Mouse (Mus musculus): ENCODE measurements around the gene Lhx2.
A peak's percentile ranks its signal among the peaks of the same experiment; 100 is the strongest.

Gene Lhx2

DNA sequence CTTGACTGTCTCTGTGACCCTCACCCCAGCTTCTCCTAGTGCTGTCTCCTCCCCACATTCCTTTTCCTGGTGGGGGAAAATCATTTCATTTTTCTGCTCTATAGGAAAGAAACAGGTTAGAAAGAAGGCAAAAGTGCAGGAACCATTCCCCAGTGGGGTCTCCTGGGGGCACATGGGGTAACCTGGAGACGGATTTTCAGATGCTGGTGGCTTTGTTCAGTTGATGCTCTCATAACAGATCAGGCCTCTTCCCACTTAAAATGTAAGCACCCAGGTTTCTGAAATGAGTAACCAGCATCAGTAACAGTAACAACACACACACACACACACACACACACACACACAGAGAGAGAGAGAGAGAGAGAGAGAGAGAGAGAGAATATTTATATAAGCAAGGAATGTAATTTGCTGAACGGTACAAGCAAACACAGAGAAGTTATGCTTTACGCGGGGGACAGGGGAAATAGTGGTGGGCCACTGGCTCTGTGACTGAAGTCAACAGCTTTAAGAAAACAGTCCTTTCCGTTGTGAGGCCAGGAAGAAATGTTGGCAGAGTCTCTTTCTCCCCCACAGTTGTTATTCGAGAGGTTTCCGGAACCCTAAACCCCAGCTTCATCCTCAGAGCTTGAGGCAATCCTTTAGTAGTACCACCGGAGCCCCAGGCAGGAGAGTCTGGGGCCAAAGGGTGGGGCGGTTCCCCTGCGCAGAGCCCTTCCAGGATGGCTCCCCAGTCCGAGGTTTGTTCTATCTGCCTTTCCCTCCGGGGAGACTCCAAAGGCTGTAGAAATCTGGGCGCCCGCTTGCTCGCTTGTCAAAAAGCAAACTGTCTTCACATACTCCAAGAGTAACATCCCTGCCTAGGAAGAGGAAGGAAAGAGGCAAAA lies 8.0 kb downstream of the Lhx2 start:
- DNase-seq (ENCODE audit: low spot score) = no peak

GRCm38 (mm10) chr2:38347811-38348551 lies 8.9 kb downstream of the Lhx2 start:
- DNase-seq (ENCODE audit: low spot score) = no peak

DNA sequence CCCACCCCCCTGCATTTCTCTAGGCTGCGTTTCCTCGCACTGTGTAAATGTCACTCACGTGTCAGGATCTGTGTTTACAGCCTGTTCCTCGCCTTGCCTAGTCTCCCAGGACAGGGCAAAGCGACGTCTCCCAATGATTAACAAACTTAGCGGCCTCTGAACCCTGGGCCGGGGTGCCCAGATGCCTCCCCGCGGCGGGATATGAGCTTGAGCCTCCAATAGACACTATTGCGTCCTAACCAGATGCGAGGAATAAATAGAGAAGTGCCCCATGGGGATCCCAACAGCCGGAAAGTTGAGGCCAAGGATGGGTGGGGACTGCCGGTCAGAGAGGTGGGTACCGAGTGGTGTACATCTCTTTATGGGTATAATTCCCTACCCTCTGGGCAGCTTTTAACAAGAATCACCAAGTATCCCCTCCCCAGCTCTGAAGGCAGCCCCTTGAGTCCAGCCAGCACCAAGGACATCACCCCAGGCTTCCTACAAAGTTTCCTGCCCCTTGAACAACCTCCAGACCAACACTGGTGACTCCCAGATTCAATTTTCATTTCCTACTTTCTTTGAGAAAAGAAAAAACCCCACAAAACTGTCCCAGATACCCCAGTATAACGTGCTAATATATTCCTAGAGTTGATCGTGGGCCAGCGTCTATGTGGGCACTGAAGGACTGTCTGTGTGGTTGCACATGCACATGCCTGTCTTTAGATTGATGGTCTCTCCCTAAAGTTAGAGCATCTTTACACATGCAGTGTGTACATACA lies 9.8 kb downstream of the Lhx2 start:
- DNase-seq (ENCODE audit: low spot score) = no peak

DNA sequence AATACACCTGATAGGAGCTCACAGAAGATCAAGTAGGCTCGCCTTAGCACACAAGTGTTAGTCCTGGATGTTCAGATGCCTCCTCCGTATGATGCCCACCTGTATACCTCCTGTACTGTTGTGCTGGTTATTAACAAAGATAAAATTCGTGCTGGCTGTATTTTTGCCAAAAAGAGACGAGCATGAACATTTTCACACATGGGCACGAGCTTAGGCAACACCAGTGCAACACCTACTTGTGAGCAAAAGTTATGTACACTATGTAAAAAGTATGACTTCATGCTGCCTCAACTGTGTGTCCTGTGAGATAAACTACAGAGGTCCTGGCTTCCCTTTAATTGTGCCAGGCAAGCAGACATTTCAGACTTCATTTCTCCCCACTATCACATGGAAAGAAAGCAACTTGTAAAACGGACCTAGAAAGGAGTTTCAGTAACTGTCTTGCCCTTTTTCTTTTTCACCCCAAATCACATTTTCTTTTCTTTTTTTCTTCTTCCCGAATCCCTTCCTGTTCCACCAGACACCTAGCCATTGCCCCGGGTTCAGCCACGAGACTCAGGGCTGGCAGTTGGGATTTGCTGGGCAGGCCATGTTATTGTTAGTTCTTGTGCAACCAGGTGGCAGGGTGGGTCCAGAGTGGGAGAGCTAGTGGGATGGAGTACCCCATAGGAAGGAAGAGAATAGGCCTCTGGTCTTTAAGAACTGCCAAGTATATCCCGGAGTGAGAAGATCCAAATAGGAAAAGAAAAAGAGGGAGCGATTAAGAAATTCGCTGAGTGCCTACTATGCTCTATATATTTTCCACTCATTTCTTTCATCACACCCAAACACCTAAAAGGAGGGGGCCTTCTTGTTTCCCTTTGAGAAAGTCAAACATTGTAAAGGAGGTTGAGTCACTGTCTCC lies 10.6 kb downstream of the Lhx2 start:
- no peak for DNase-seq (ENCODE audit: low spot score)

DNA sequence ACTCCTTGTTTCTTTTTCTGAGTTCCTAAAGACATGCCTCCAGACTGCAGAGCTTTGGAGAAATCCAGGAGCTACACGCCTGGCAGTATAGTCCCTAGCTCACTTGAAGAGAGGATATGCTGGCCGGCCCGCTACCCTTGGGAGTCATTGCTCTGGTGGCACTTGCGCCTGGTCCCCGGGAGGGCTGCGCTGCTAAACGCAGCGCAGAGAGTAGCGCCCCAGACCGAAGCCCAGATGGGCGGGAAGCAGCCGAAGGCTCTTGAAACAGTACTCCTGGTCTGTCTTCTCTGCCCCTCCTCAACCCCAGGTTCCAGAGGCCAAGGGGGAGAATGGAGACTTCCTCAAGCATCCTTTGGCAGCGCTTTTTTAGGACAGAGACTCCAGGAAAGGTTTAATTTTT lies 11.3 kb downstream of the Lhx2 start:
- no peak for DNase-seq (ENCODE audit: low spot score)

GRCm38 (mm10) chr2:38350796-38351195 lies 11.7 kb downstream of the Lhx2 start:
- DNase-seq (ENCODE audit: low spot score) = peak; percentile 69

GRCm38 (mm10) chr2:38351641-38352320 lies 12.7 kb downstream of the Lhx2 start:
- DNase-seq (ENCODE audit: low spot score) = no peak

GRCm38 (mm10) chr2:38352321-38353007 lies 13.4 kb downstream of the Lhx2 start:
- no peak for DNase-seq (ENCODE audit: low spot score)

DNA sequence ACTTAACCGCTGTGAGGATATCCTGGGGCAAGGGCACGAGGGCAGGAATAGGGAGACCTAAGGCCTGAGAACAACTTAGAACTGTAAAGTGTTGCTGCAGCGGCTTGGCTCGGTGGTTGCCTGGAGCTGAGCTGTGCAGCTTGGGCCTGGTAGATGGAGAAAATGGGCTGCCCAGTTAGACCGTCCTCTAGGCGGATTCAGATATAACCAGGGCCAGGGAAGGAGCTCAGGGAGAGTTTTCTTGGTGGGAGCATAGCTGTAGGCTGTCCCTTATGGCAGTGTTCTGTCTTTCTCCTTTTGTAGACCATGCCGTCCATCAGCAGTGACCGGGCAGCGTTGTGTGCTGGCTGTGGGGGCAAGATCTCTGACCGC lies 13.9 kb downstream of the Lhx2 start:
- no peak for DNase-seq (ENCODE audit: low spot score)

- DNase-seq (ENCODE audit: low spot score) = no peak
Measured at GRCm38 (mm10) chr2:38353664-38354063, 14.6 kb downstream of the Lhx2 start.

- no peak for DNase-seq (ENCODE audit: low spot score)
Measured at GRCm38 (mm10) chr2:38354179-38354716, 15.2 kb downstream of the Lhx2 start.

DNA sequence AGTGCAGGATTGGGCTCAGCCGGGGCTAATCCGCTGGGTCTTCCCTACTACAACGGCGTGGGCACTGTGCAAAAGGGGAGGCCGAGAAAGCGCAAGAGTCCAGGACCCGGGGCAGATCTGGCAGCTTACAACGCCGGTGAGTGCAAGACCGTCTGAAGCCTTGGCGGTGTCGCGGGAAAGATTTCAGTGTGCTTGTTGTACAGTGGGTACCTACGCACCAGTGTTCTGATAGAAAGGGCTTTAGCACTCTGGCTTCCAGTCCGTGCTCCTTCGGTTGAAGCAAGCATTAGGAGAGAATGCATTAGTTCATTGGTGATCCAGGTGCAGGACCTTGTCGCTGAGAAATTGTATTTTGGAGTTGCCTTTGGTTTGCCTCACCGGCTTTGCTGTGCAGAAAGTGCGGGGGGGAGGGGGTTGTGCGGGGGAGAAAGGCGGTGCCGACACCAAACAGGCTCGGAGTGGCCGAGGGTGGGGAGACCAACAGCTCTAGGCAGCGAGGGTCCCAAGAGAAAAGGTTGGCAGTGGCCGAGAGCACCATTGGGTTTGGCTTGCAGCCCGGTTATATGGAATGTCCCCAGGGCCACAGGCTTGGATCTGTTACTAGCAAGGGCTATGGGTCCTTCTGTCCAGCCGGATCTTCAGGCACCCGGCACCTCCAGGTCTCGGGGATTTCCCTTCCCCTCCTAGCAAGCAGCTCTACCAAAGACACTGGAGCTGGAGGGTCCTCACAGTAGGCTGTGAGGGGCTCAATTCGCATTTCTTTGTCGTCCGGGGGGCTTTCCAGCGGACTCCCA lies 15.8 kb downstream of the Lhx2 start:
- DNase-seq (ENCODE audit: low spot score) = no peak

DNA sequence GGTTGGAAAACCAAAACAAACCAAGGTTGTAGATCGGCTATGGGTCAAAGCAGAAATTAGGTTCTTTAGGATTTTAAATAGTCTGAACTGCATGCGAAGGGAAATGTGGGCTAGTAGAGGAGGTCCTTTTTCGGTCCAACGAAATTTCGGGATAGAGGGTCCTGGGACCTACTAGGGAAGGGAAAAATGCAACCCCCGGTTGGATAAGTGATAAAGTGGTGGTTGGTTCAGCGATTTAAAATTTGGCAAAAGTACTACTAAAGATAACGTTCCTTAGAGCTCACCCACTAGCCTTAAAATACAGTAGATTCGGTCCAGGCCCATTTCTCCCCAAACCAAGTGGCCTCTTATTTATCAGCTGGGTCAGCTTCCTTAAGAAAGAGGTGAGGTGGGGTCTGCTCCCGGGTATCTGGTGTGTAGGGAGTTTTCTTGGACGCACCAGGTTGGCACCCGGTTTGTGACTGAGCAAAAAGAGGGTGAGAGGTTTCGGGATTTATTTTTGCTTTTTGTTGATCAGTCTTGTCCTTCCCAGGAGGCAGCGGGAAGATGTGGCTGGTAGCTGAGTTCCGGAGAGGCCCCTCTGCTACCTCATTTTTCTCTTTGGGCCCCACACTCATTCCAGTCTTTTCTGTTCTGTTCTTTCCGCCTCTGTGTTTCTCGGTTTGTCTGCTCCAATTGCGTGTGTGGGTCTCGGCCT lies 16.8 kb downstream of the Lhx2 start:
- DNase-seq (ENCODE audit: low spot score) = peak; percentile 16

DNA sequence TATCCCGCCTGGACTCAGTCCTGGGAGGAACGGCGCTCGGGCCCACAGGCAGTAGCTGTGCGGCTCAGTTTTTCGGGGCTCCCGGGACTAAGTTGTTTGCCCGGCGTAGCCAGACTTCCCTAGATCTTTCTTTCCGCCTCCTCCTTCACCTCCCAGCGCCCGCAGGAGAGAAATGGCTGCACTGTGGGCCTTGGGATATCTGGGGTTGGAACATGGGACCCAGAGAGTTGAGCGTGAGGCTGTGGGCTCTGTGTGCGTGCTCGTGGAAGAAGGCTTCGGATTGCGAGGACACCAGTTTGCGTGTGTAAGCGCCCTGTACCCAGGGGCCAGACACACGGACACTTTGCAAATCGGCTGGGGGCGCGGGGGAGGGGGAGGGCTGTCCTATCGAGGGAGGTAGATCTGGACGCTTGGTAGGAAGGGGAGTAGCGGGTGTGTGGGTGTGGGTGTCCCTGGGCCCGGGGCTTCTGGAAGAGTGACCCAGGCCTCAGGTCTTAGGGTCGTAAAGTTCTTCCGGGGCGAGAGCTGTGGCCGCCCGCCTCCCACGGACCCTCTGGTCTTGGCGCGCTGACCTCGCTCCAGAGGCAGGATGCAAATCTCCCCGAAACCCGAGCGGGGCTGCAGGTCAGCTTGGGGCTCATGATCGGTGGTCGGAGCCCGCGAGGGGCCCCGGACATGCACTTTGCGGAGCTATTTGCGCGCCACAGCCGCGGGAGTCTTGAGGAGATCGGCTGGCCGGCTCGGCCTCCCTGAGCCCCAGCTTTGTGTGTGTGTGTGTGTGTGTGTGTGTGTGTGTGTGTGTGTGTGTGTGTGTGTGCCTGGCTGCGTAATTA lies 17.6 kb downstream of the Lhx2 start:
- no peak for DNase-seq (ENCODE audit: low spot score)

DNA sequence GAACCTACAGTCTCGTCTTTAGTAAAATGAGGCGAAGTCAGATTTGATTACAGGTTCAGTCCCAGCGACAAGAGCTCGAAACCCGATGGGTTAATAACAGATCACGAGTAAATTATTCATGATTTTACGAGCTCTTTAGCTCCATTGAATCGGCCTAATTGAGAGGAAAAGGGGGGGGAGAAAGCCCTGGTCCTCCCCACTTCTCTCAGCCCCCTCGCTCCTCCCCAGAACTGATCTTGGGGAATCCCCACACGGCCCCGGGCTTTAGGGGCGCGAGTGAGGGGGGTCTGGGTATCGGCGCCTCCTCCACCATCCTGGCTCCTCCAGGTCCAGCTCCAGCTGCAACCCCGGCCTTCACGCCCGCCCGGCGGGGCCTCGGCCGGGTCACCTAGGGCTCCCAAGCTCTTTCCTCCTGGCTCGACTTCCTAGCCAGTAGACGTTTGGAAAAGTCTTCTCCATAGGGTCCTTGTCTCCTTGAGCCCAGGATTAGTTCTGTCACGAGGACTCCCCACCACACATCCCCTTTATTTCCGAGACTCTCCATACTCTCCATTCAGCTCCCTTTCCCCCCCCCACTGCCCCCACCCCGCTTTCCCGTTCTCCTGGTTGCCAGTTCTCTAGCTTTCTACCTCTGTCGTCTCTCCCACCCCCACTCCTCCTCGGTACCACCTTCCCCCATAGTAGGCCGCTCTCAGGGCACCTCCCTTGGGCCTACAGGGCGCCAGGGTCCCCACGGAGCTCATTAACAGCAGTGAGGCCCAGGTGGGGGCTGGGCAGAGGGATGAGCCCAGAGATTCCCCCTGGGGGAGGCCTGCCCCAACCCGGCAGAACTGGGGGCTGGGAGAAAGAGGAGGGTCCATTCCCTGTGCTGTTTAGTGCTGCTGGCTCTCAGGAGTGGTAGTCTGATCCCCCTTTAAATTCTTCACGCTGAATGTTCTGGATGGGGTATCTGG lies 18.5 kb downstream of the Lhx2 start:
- no peak for DNase-seq (ENCODE audit: low spot score)

DNA sequence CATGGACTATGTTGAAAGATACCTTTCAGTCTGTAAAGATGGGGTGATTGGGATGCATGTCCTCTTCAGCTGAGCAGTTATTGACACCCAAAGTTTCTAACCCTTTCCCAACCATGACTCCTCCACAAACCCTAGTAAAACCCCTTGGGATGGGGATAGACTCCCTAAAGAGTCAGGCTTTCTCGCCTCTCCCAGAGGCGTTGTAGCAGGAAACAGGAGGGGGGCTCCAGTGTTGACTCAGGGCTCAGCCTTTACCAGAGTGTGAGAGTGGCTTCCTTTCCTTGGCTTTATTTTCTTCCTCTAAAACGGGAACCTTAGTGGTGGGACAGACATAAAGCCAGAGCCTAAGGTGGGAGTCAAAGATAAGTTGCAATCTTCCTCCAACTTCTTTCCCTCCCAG lies 19.5 kb downstream of the Lhx2 start:
- no peak for DNase-seq (ENCODE audit: low spot score)

DNA sequence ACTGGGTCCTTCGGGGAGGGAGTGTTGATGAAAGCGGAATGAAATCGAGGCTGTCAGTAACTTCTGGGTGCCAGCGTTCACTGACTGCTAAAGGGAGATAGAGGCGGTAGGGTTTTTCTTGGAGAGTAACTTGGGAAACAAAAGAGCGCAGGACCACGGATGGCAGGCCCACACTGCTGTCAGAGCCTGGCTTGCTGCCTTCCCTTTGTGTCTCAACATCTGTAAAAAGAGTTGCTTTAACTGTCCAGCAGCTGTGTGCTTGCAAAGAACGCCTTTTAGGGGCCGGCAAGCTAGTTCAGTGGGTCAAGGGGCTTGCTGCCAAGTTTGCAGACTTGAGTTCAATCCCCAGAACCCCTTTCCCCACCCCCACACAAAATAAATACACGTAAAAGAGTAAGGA lies 20.1 kb downstream of the Lhx2 start:
- DNase-seq (ENCODE audit: low spot score) = no peak

Measured in lung, postnatal 25 days (tissue).